Mouse (Mus musculus) adrenal gland, postnatal 14 days (tissue): ENCODE results near the gene Urb2. TPM values are rescaled to one million over a fixed set of nuclear protein-coding genes. Genes with fewer than 3 reads are reported as not detected.

Source experiments
- DNase-seq: peaks from one replicate; pipeline ENCODE4 v3.0.0; 2021; ENCODE audit warnings: mixed read lengths
- microRNA-seq, 2 experiments: library from miRNA; unstranded; fragments of <30 nt; microRNA quantifications; one replicate each; pipeline ENCODE4 v1.2.0; 2021
- total RNA-seq: library from RNA; stranded (reverse); gene quantifications from 2 replicates; pipeline ENCODE4 v1.2.3, GENCODE M21; 2021

Urb2 gene
- total RNA-seq, 1 experiment from 2014 or later: 13.7 TPM

GRCm38 (mm10) chr8:124077998-124078397, 56.7 kb downstream of the Urb2 start:
- peak; percentile 21 for DNase-seq

GRCm38 (mm10) chr8:124078969-124079368, 57.7 kb downstream of the Urb2 start:
- no peak for DNase-seq

- peak; percentile 17 for DNase-seq
Observed at GRCm38 (mm10) chr8:124080467-124081326, 59.4 kb downstream of the Urb2 start.

GRCm38 (mm10) chr8:124082616-124083015, 61.3 kb downstream of the Urb2 start:
- no peak for DNase-seq

- DNase-seq: no peak
Observed at GRCm38 (mm10) chr8:124083611-124084010, 62.3 kb downstream of the Urb2 start.

- no peak for DNase-seq
Observed at GRCm38 (mm10) chr8:124085668-124086067, 64.4 kb downstream of the Urb2 start.

GRCm38 (mm10) chr8:124088092-124088613, 66.8 kb downstream of the Urb2 start:
- no peak for DNase-seq

GRCm38 (mm10) chr8:124089016-124089415, 67.7 kb downstream of the Urb2 start:
- no peak for DNase-seq

- DNase-seq: no peak
Observed at GRCm38 (mm10) chr8:124090473-124090872, 69.2 kb downstream of the Urb2 start.

Small RNAs within 50 kb of the gene (microRNA-seq; reads per million reads assigned to microRNA genes)
- 0 reads per million in 2 experiments for gene Mir1967

Other genes with a start within 250 kb of the Urb2 start
- gene Rab4a, start 215.5 kb upstream of the Urb2 start, total RNA-seq: 18.9 and 20.0 TPM in 2 replicates
- 3.8 and 4.1 TPM in 2 replicates for gene Ccsap, start 161.3 kb upstream of the Urb2 start, total RNA-seq
- 1.4 and 1.5 TPM in 2 replicates for gene Acta1, start 126.8 kb upstream of the Urb2 start, total RNA-seq
- gene Nup133, start 72.2 kb upstream of the Urb2 start, total RNA-seq: 15.3 and 16.5 TPM in 2 replicates
- 19.4 and 19.6 TPM in 2 replicates for gene Abcb10, start 38.4 kb upstream of the Urb2 start, total RNA-seq
- 25.4 and 27.7 TPM in 2 replicates for gene Taf5l, start 111 bp upstream of the Urb2 start, total RNA-seq
- 45.4 and 57.5 TPM in 2 replicates for gene Galnt2, start 209.9 kb downstream of the Urb2 start, total RNA-seq